Mouse (Mus musculus) effector memory CD4-positive, alpha-beta T cell, adult 5 months (primary cell): ENCODE measurements around the gene Rbfox2. TPM values are rescaled to one million over a fixed set of nuclear protein-coding genes. Genes with fewer than 3 reads are reported as not detected.

Source experiments
- polyA plus RNA-seq: library from polyadenylated mRNA; unstranded; fragments of 100-300 nt; shearing (Covaris generic); gene quantifications from one replicate; pipeline ENCODE4 v1.2.1, GENCODE M21; 2017

The Rbfox2 gene
- 0.62 TPM for polyA plus RNA-seq

GRCm38 (mm10) chr15:77306547-77307261 lies at the start of gene Rbfox2:
TSS of gene Rbfox2 (minus strand) at chr15:77307004.

GRCm38 (mm10) chr15:77050570-77050969 lies 256.2 kb downstream of the Rbfox2 start, which contains the start of gene Mb:
TSS of gene Mb (minus strand) at chr15:77050670.

GRCm38 (mm10) chr15:77044597-77045320 lies 262.0 kb downstream of the Rbfox2 start, which contains the start of gene Apol6:
TSS of gene Apol6 (plus strand) at chr15:77044729.

Other genes starting within 250 kb of the Rbfox2 start
- not detected for gene Apol7a, start 92.1 kb upstream of the Rbfox2 start, polyA plus RNA-seq
- gene Apol9a, start 104.1 kb upstream of the Rbfox2 start, polyA plus RNA-seq, result not detected
- gene Apol7b, start 140.5 kb upstream of the Rbfox2 start, polyA plus RNA-seq, result 1.3 TPM
- gene Apol10a, start 170.0 kb upstream of the Rbfox2 start, polyA plus RNA-seq, result not detected
- not detected for gene Apol11a, start 201.3 kb upstream of the Rbfox2 start, polyA plus RNA-seq
- gene Apol7c, start 226.3 kb upstream of the Rbfox2 start, polyA plus RNA-seq, result not detected